Mouse (Mus musculus): ENCODE results near the gene Lnpep. TPM values are rescaled to one million over a fixed set of nuclear protein-coding genes. Genes with fewer than 3 reads are reported as not detected.

Gene Lnpep
- polyA plus RNA-seq, 1 experiment from 2014 or later = 7.8 TPM

DNA sequence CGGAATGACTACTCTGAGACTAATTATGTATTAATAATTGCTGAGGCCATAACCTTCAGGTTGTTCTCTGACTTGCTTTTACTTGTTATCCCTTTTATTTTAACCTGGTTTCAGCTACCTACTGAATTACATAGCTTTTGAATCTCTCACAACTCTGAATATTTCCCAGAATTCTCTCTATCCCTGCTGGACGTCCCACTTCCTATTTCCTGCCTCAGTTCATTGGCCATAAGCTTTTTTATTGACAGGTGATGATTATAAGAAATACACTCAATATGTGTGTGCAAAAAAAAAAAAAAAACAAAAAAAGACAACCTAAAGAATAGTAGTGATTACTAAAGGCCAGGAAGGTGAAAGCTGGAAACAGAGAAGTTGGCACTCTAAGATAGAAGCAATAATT lies 2.7 kb upstream of the Lnpep start:
- no peak overlapping the region for H3K4me3 ChIP-seq (ENCODE audit: low read length)
- H3K36me3 ChIP-seq (ENCODE audit: insufficient read depth, low read length) = no peaks in the 10 kb centered on the region
- no peak overlapping the region for H3K9ac ChIP-seq (replicated peaks; ENCODE audit: low read length)
- no peak overlapping the region for H3K4me2 ChIP-seq (replicated peaks; ENCODE audit: low read depth, low read length)
- 85% methylated on average over 2 of the region's 2 CpGs for WGBS
- ATAC-seq (ENCODE audit: low FRiP score, low TSS enrichment) = no peak
- H3K4me1 ChIP-seq (ENCODE audit: insufficient read depth, low read length) = peaks cover 14% of the 10 kb centered on the region
- no peaks in the 10 kb centered on the region for H3K27me3 ChIP-seq (ENCODE audit: insufficient read depth, low read length)
- no peak overlapping the region for H3K27ac ChIP-seq (ENCODE audit: low read length)
- H3K9me3 ChIP-seq (ENCODE audit: low read length) = no peaks in the 10 kb centered on the region

DNA sequence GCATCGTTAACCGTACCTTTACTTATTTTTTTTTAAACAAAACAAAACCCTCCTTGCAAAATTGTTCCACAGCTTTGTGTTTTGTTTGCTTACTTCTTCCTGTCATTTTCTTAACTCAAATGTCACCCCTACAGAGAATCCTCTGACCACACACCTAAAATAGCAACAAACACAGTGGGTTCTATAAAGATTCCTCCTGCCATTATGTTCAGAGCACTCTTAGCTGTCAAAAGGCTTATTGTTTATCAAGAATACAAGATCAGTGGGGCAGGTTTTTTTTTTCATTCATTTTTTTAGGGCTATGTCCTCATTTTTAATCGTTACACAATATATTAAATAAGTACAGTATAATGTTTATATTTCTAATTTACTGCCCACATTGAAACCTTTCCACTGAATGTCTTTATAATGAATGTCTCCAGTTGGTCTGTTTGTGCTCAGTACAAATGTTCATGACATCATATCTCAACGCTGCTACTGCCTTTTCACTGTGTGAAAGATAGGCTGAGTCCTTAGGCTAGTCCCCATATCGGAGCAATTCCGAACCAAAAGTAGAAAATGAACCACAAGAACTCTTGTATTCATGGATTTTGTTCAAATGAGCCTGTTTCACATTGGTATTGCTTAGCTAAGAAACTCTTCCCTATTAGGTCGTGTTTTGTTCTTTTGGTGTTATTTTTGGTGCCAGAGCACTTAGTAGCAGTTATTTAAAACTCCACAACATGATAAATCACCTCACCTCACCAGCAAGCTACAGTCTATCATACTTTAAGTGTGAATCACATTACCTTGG lies 1.2 kb upstream of the Lnpep start:
- no peak for ATAC-seq (ENCODE audit: low FRiP score, low TSS enrichment)
- H3K4me1 ChIP-seq (ENCODE audit: insufficient read depth, low read length) = peaks cover 18% of the 10 kb centered on the region
- 37% methylated on average over 7 of the region's 7 CpGs for WGBS

DNA sequence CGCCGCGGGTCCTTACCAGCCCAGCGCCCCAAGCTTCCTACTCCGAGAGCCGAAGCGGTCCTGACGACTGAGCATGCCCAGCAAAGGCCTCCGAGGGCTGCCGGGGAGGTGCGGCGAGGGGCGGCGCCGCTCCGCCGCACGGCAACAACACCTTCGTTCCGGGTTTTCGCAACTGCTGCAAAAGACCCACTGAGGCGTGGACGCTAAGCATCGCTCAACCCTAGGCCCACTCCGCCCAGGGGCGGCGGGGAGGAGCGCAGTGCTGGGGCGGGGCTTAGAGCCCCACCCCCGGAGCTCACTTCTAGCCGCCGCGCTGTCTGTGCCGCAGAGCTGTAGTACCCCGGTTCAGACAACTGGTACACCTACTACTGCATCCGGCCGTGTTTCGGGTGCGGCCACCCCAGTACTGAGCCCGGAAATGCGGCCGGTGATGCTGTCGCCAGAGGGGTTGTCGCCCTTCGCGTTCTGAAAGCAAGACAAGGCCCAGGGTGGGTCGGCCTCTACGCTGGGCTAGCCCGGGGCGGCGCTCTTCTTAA lies 361 bp downstream of the Lnpep start:
- H3K4me1 ChIP-seq (ENCODE audit: insufficient read depth, low read length) = peaks cover 18% of the 10 kb centered on the region
- WGBS = under 1% methylated on average over 50 of the region's 51 CpGs
- peak overlapping the region; percentile 68 for H3K4me2 ChIP-seq (replicated peaks; ENCODE audit: low read depth, low read length)
- H3K36me3 ChIP-seq (ENCODE audit: insufficient read depth, low read length) = no peaks in the 10 kb centered on the region
- H3K27me3 ChIP-seq (ENCODE audit: insufficient read depth, low read length) = no peaks in the 10 kb centered on the region
- H3K9me3 ChIP-seq (ENCODE audit: low read length) = no peaks in the 10 kb centered on the region
- H3K4me3 ChIP-seq (ENCODE audit: low read length) = peak overlapping the region; percentile 96
- H3K27ac ChIP-seq (ENCODE audit: low read length) = peak overlapping the region; percentile 100
- ATAC-seq (ENCODE audit: low FRiP score, low TSS enrichment) = peak; percentile 98
- peak overlapping the region; percentile 98 for H3K9ac ChIP-seq (replicated peaks; ENCODE audit: low read length)

More for the DNA sequence above, 1.2 kb upstream of the Lnpep start:
- H3K36me3 ChIP-seq (ENCODE audit: insufficient read depth, low read length) = no peaks in the 10 kb centered on the region
- peak overlapping the region; percentile 98 for H3K9ac ChIP-seq (replicated peaks; ENCODE audit: low read length)
- peak overlapping the region; percentile 100 for H3K27ac ChIP-seq (ENCODE audit: low read length)
- H3K27me3 ChIP-seq (ENCODE audit: insufficient read depth, low read length) = no peaks in the 10 kb centered on the region
- H3K4me2 ChIP-seq (replicated peaks; ENCODE audit: low read depth, low read length) = peak overlapping the region; percentile 68
- H3K9me3 ChIP-seq (ENCODE audit: low read length) = no peaks in the 10 kb centered on the region
- peak overlapping the region; percentile 96 for H3K4me3 ChIP-seq (ENCODE audit: low read length)

DNA sequence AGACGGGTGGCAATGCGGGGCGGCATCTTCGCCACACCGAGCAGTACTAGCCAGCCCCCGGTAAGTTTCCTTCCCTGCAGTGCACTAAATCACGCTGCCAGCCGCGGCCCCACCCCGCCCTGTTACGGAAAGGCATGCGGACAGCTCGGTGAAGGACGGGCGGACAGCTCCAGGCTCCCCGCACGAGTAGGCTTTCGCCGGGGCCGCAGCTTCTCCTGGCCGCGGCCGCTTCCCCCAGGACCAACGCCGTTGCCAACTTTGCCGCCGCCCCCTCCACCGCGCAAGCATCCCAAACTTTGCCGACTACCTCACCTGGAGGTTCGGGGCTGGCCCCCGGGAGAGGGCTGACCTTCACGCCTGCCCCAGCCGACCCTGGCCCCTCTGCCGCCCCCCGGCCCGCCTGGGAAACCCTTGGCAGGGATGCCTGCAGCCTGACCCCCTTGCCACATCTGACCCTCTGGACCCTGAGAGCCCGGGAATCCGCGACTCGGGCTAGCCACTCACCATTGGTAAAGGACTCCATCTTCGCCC lies 895 bp downstream of the Lnpep start:
- WGBS = under 1% methylated on average over 40 of the region's 42 CpGs
- peak overlapping the region; percentile 68 for H3K4me2 ChIP-seq (replicated peaks; ENCODE audit: low read depth, low read length)
- peak; percentile 21; the same call in 1 of the 2 replicates for ATAC-seq (ENCODE audit: low FRiP score, low TSS enrichment)
- H3K4me3 ChIP-seq (ENCODE audit: low read length) = peak overlapping the region; percentile 96
- peaks cover 18% of the 10 kb centered on the region for H3K4me1 ChIP-seq (ENCODE audit: insufficient read depth, low read length)
- no peaks in the 10 kb centered on the region for H3K9me3 ChIP-seq (ENCODE audit: low read length)
- H3K27ac ChIP-seq (ENCODE audit: low read length) = peak overlapping the region; percentile 100
- peak overlapping the region; percentile 98 for H3K9ac ChIP-seq (replicated peaks; ENCODE audit: low read length)
- no peaks in the 10 kb centered on the region for H3K27me3 ChIP-seq (ENCODE audit: insufficient read depth, low read length)
- H3K36me3 ChIP-seq (ENCODE audit: insufficient read depth, low read length) = no peaks in the 10 kb centered on the region

DNA sequence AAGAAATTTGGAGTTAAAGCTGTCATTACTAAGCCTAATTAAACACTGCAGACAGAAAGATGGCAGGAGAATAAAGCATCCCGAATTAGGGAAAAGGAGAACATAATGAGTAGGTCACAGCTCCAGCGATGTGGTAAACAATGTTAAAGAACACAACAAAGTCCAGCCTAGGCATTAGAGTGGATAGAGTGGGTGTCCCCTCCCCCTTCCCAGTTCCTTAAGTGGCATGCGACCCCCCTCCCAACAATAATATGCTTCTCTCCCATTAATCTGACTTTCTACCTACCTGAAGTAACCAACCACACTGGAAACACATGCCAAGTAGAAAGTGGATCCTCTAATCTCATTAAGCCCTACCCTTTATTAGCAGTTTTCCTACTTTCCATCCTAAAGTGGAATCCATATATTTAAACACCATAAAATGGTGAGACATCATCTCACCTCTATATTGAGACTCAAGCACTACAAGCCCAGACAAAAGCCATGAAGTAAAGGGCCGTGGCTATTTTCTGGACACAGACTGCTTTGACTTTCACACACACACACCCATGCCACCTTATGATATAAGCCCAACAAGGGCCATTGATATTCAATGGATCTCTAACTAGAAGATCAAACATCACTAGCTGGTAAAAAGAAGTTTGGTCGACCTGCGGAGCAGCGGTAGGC lies 1.5 kb downstream of the Lnpep start:
- Histone ChIP-seq H3K9me3 (ENCODE audit: low read length) (no peaks in the 10 kb centered on the region), H3K36me3 (ENCODE audit: insufficient read depth, low read length) (no peaks in the 10 kb centered on the region), H3K4me3 (ENCODE audit: low read length) (peak overlapping the region; percentile 96), H3K9ac (replicated peaks; ENCODE audit: low read length) (peak overlapping the region; percentile 98), H3K4me2 (replicated peaks; ENCODE audit: low read depth, low read length) (peak overlapping the region; percentile 68), H3K27me3 (ENCODE audit: insufficient read depth, low read length) (no peaks in the 10 kb centered on the region), H3K27ac (ENCODE audit: low read length) (peak overlapping the region; percentile 100), H3K4me1 (ENCODE audit: insufficient read depth, low read length) (peaks cover 18% of the 10 kb centered on the region)
- WGBS = 4% methylated on average over 7 of the region's 7 CpGs
- ATAC-seq (ENCODE audit: low FRiP score, low TSS enrichment) = no peak

DNA sequence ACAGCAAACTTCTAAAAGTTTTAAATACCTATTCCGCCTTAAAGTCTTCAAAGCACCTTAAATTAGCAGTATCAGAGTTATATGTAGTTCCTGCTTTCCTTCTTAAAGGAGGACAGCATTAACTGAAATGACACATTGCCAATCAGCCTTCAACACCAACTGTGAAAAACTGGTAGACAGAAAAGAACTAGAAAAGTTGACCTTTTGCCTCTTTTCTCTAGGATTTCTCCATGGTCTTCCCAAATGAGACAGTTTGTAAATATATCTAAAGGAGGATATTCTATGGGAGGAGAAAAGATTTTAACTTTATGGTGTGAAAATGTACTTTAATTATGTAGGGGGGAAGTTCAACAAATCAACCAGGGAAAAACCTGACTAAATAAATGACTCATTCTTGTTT lies 2.3 kb downstream of the Lnpep start:
- Histone ChIP-seq H3K9me3 (ENCODE audit: low read length) (no peaks in the 10 kb centered on the region), H3K27me3 (ENCODE audit: insufficient read depth, low read length) (no peaks in the 10 kb centered on the region), H3K9ac (replicated peaks; ENCODE audit: low read length) (no peak overlapping the region), H3K4me2 (replicated peaks; ENCODE audit: low read depth, low read length) (no peak overlapping the region), H3K4me1 (ENCODE audit: insufficient read depth, low read length) (peaks cover 18% of the 10 kb centered on the region), H3K27ac (ENCODE audit: low read length) (no peak overlapping the region), H3K36me3 (ENCODE audit: insufficient read depth, low read length) (no peaks in the 10 kb centered on the region), H3K4me3 (ENCODE audit: low read length) (no peak overlapping the region)
- WGBS = 96% methylated on average over 1 of the region's 1 CpGs
- no peak for ATAC-seq (ENCODE audit: low FRiP score, low TSS enrichment)

DNA sequence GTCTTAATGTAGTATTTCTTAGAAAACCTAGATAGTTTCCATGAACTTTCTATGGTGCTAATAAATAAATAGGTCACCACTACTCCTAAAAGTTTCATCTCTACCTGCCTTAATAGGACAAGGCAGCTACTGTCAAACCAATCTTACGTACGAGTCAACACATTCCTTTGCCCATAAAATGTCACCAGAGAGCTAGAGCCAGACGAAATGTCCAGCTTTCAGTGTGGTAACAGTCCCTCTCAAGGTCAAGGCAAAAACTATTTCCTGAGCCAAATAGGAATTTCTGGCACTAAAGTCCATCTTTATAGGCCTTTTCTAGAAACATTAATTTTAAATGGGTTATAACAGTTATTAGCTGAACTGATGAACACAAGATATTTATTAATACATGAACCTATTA lies 3.3 kb downstream of the Lnpep start:
- H3K4me2 ChIP-seq (replicated peaks; ENCODE audit: low read depth, low read length) = no peak overlapping the region
- no peak overlapping the region for H3K27ac ChIP-seq (ENCODE audit: low read length)
- H3K4me3 ChIP-seq (ENCODE audit: low read length) = no peak overlapping the region
- no peaks in the 10 kb centered on the region for H3K36me3 ChIP-seq (ENCODE audit: insufficient read depth, low read length)
- peaks cover 18% of the 10 kb centered on the region for H3K4me1 ChIP-seq (ENCODE audit: insufficient read depth, low read length)
- no peak for ATAC-seq (ENCODE audit: low FRiP score, low TSS enrichment)
- no peaks in the 10 kb centered on the region for H3K27me3 ChIP-seq (ENCODE audit: insufficient read depth, low read length)
- no peak overlapping the region for H3K9ac ChIP-seq (replicated peaks; ENCODE audit: low read length)
- H3K9me3 ChIP-seq (ENCODE audit: low read length) = no peaks in the 10 kb centered on the region
- WGBS = 51% methylated on average over 3 of the region's 3 CpGs

DNA sequence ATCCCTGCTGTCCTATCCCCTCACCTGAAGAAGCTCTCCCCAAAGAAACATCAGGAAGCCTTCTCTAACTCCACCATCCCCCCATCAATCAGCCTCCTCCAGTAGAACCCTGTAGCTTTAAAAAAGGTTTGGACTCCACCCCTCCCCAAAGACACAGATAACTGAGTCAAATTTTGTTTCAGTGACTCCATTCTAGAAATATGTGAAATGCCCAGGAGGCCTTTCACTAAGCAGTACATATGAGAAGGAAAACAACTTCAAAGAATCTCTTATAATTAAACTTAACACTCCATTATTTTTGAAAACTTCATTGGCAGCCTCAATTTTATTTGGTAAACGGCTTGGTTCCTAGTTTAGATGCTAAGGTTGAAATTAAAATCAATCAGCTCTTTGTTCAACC lies 6.4 kb downstream of the Lnpep start:
- Histone ChIP-seq H3K4me1 (ENCODE audit: insufficient read depth, low read length) (peaks cover 9% of the 10 kb centered on the region), H3K27ac (ENCODE audit: low read length) (no peak overlapping the region), H3K27me3 (ENCODE audit: insufficient read depth, low read length) (no peaks in the 10 kb centered on the region), H3K4me3 (ENCODE audit: low read length) (no peak overlapping the region), H3K9ac (replicated peaks; ENCODE audit: low read length) (no peak overlapping the region), H3K4me2 (replicated peaks; ENCODE audit: low read depth, low read length) (no peak overlapping the region), H3K9me3 (ENCODE audit: low read length) (no peaks in the 10 kb centered on the region), H3K36me3 (ENCODE audit: insufficient read depth, low read length) (no peaks in the 10 kb centered on the region)
- no peak for ATAC-seq (ENCODE audit: low FRiP score, low TSS enrichment)
- WGBS = 67% methylated on average over 1 of the region's 1 CpGs

DNA sequence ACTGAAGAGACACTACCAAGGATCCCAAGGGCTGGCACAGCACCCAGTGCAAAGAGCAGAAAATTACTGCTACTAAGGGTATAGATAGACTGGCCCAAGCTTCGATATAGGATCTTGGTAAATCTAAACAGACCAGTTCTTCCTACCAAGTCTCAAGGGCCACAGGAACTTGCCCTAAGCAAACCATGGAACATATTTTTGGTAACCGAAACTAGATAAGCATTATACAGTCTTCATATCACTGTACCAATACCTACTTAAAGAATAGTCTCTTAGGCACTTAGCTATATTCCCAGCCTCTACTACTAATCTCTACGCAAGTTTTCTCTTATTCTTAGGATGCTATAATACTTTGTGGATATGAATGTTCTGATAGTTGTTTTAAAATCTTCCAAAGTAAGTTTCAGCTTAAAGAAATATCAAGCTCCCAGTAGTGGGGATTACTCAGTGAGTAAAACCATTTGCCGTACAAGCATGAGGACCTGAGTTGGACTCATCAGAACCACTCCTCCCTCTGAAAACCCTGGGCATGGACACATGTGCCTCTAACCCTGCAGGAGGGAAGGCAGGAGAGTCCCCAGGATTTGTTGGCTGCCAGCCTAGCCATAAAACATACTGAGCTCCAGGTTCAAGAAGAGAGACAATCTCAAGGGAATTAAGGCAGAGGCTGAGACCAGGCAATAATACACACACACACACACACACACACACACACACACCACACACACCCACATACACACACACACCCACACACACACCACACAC lies 7.2 kb downstream of the Lnpep start:
- H3K27me3 ChIP-seq (ENCODE audit: insufficient read depth, low read length) = no peaks in the 10 kb centered on the region
- no peak overlapping the region for H3K9ac ChIP-seq (replicated peaks; ENCODE audit: low read length)
- WGBS = 87% methylated on average over 4 of the region's 4 CpGs
- ATAC-seq (ENCODE audit: low FRiP score, low TSS enrichment) = no peak
- H3K4me1 ChIP-seq (ENCODE audit: insufficient read depth, low read length) = peaks cover 4% of the 10 kb centered on the region; the same call in 1 of the 2 replicates
- H3K4me2 ChIP-seq (replicated peaks; ENCODE audit: low read depth, low read length) = no peak overlapping the region
- H3K4me3 ChIP-seq (ENCODE audit: low read length) = no peak overlapping the region
- H3K36me3 ChIP-seq (ENCODE audit: insufficient read depth, low read length) = 0 out of 2 replicates have a peak, but pooled peaks cover 3% of the 10 kb centered on the region
- no peaks in the 10 kb centered on the region for H3K9me3 ChIP-seq (ENCODE audit: low read length)
- H3K27ac ChIP-seq (ENCODE audit: low read length) = no peak overlapping the region
